Mouse (Mus musculus) v-Abl transformed pro-B cells (cell line): ENCODE data around the gene Gnb3.
"Not testable (repeated sequence)": the region's sequence is repeated elsewhere in the genome, so short reads cannot be mapped to it uniquely, and the experiment has no call there.

Source experiments
- in situ Hi-C, 2 experiments: fragments of 400-800 bp; cut with MboI; formaldehyde crosslinking; loops; one replicate each; pipeline ENCODE4 v1.15.1; 2025; ENCODE audit not compliant: unreplicated experiment in 2 of 2

Gnb3 gene

GRCm38 (mm10) chr6:124859725-124860124 lies 19.6 kb upstream of the Gnb3 start:
- in situ Hi-C loops: loop anchor here in 1 of 2 experiments (10.0 to 25.0 kb wide), 2 partner anchors 105 to 753 kb away; partner anchors contain the start of gene Cops7a

- in situ Hi-C loops: loop anchor here in 1 of 2 experiments (10.0 to 25.0 kb wide), 2 partner anchors 106 to 754 kb away; partner anchors contain the start of gene Cops7a
Observed at GRCm38 (mm10) chr6:124858561-124859318, 18.7 kb upstream of the Gnb3 start.

- in situ Hi-C loops: loop anchor here in 1 of 2 experiments (10.0 to 25.0 kb wide), 2 partner anchors 107 to 754 kb away; partner anchors contain the start of gene Cops7a
Observed at GRCm38 (mm10) chr6:124857840-124858530, 17.9 kb upstream of the Gnb3 start.

GRCm38 (mm10) chr6:124856916-124857839 lies 17.1 kb upstream of the Gnb3 start, which contains the start of gene P3h3:
P3h3 (minus strand) TSS chr6:124857752.
- in situ Hi-C loops: loop anchor here in 1 of 2 experiments (10.0 to 25.0 kb wide), 2 partner anchors 108 to 755 kb away; partner anchors contain the start of gene Cops7a

GRCm38 (mm10) chr6:124856321-124856720 lies 16.2 kb upstream of the Gnb3 start:
- in situ Hi-C loops: loop anchor here in 1 of 2 experiments (10.0 to 25.0 kb wide), 2 partner anchors 108 to 756 kb away; partner anchors contain the start of gene Cops7a

GRCm38 (mm10) chr6:124854647-124855046 lies 14.6 kb upstream of the Gnb3 start:
- in situ Hi-C loops: loop anchor here in 1 of 2 experiments (10.0 to 25.0 kb wide), 2 partner anchors 110 to 758 kb away; partner anchors contain the start of gene Cops7a

- in situ Hi-C loops: loop anchor here in 1 of 2 experiments (10.0 to 25.0 kb wide), 2 partner anchors 114 to 762 kb away; partner anchors contain the start of gene Cops7a
Observed at GRCm38 (mm10) chr6:124850535-124850934, 10.5 kb upstream of the Gnb3 start.

GRCm38 (mm10) chr6:124847305-124847704 lies 7.2 kb upstream of the Gnb3 start:
- in situ Hi-C loops: no loop called here

- in situ Hi-C loops: no loop called here
Observed at GRCm38 (mm10) chr6:124839805-124840204, 270 bp downstream of the Gnb3 start.

- in situ Hi-C loops: no loop called here
Observed at GRCm38 (mm10) chr6:124836411-124836810, 3.7 kb downstream of the Gnb3 start.

- in situ Hi-C loops: no loop called here
Observed at GRCm38 (mm10) chr6:124835531-124835930, 4.5 kb downstream of the Gnb3 start.

- in situ Hi-C loops: no loop called here
Observed at GRCm38 (mm10) chr6:124834512-124835081, 5.5 kb downstream of the Gnb3 start.

- in situ Hi-C loops: no loop called here
Observed at GRCm38 (mm10) chr6:124831649-124832048, 8.4 kb downstream of the Gnb3 start.

- in situ Hi-C loops: not testable (repeated sequence)
Observed at GRCm38 (mm10) chr6:124831199-124831598, 8.9 kb downstream of the Gnb3 start.

- in situ Hi-C loops: no loop called here
Observed at GRCm38 (mm10) chr6:124829799-124830700, 10.0 kb downstream of the Gnb3 start.

- in situ Hi-C loops: no loop called here
Observed at GRCm38 (mm10) chr6:124828868-124829798, 10.9 kb downstream of the Gnb3 start, which contains the start of the genes Usp5 and Cdca3. Usp5 (minus strand) TSS chr6:124829484. Cdca3 (plus strand) TSS chr6:124829547.

GRCm38 (mm10) chr6:124828101-124828592 lies 11.9 kb downstream of the Gnb3 start:
- in situ Hi-C loops: no loop called here
